In genomic region chr17:83351119-83351531, GRCm38 (mm10) we compare ENCODE assay signal across 7 mouse cellular contexts. TPM values are rescaled to one million over a fixed set of nuclear protein-coding genes. Genes with fewer than 3 reads are reported as not detected.
DNase-seq lines count a peak whose midpoint lies in the region; ATAC-seq and TF ChIP-seq lines count a peak whose summit lies in the region.

No protein-coding gene starts in this region.

- H3K27ac ChIP-seq in layer of hippocampus, adult 2 months, result peak overlapping the region; percentile 91
- H3K27ac ChIP-seq in forebrain, embryonic 15.5 days (replicated peaks), result peak overlapping the region; percentile 87
- H3K27ac ChIP-seq in liver, embryonic 11.5 days (ENCODE audit: low read depth, low read length), result peak overlapping the region; percentile 66
- peak overlapping the region; percentile 56 for H3K27ac ChIP-seq in small intestine, adult 2 months (ENCODE audit: insufficient read depth, low read depth, low read length)

- peak overlapping the region; percentile 84 for H3K9ac ChIP-seq in forebrain, embryonic 15.5 days (replicated peaks)
- H3K9ac ChIP-seq in liver, embryonic 11.5 days (ENCODE audit: low read depth, low read length), result peak overlapping the region; percentile 89

- no peaks in the 10 kb centered on the region for H3K36me3 ChIP-seq in forebrain, embryonic 15.5 days
- H3K36me3 ChIP-seq in liver, embryonic 11.5 days (ENCODE audit: control insufficient read depth, insufficient read depth, low read length), result no peaks in the 10 kb centered on the region
- H3K36me3 ChIP-seq in small intestine, adult 2 months (ENCODE audit: control insufficient read depth, insufficient read depth, low read length), result no peaks in the 10 kb centered on the region

- H3K4me2 ChIP-seq in forebrain, embryonic 15.5 days (replicated peaks), result peak overlapping the region; percentile 55
- H3K4me2 ChIP-seq in liver, embryonic 11.5 days, result peak overlapping the region; percentile 94

- H3K4me3 ChIP-seq in layer of hippocampus, adult 2 months, result peak overlapping the region; percentile 69
- peak overlapping the region; percentile 87 for H3K4me3 ChIP-seq in forebrain, embryonic 15.5 days
- peak overlapping the region; percentile 91 for H3K4me3 ChIP-seq in liver, embryonic 11.5 days (ENCODE audit: low read depth, low read length)
- peak overlapping the region; percentile 83 for H3K4me3 ChIP-seq in small intestine, adult 2 months (ENCODE audit: low read depth, low read length)

- H3K27me3 ChIP-seq in forebrain, embryonic 15.5 days, result no peaks in the 10 kb centered on the region
- no peaks in the 10 kb centered on the region for H3K27me3 ChIP-seq in liver, embryonic 11.5 days (replicated peaks; ENCODE audit: control insufficient read depth, insufficient read depth, low read length)
- H3K27me3 ChIP-seq in small intestine, adult 2 months (ENCODE audit: control insufficient read depth, insufficient read depth, low read length), result no peaks in the 10 kb centered on the region

- WGBS in forebrain, embryonic 15.5 days, result 1% methylated on average over 54 of the region's 57 CpGs
- under 1% methylated on average over 49 of the region's 57 CpGs for WGBS in liver, embryonic 11.5 days
- WGBS in small intestine, adult 2 months, result under 1% methylated on average over 55 of the region's 57 CpGs

- peaks cover 33% of the 10 kb centered on the region for H3K4me1 ChIP-seq in forebrain, embryonic 15.5 days
- H3K4me1 ChIP-seq in liver, embryonic 11.5 days (replicated peaks; ENCODE audit: control insufficient read depth, insufficient read depth, low read length), result peaks cover 36% of the 10 kb centered on the region
- peaks cover 2% of the 10 kb centered on the region; the same call in 1 of the 2 replicates for H3K4me1 ChIP-seq in small intestine, adult 2 months (ENCODE audit: control insufficient read depth, insufficient read depth, insufficient read length, low read length)

- no peaks in the 10 kb centered on the region for H3K9me3 ChIP-seq in forebrain, embryonic 15.5 days
- H3K9me3 ChIP-seq in liver, embryonic 11.5 days (ENCODE audit: control insufficient read depth, low read length), result no peaks in the 10 kb centered on the region

- ATAC-seq in forebrain, embryonic 15.5 days (replicated peaks), result peak; percentile 76
- ATAC-seq in liver, embryonic 11.5 days (replicated peaks; ENCODE audit: low FRiP score), result peak; percentile 68

- TF ChIP-seq POLR2A in small intestine, adult 2 months (IDR thresholded peaks at IDR 0.05; ENCODE audit: low read depth, low read length), result no peak

- TF ChIP-seq CTCF in layer of hippocampus, adult 2 months (conservative IDR thresholded peaks at IDR 0.05), result no peak
- no peak for TF ChIP-seq CTCF in small intestine, adult 2 months (IDR thresholded peaks at IDR 0.05; ENCODE audit: extremely low read depth, insufficient read length, insufficient replicate concordance, low read depth, low read length)

- no peak for DNase-seq in layer of hippocampus, adult 2 months (ENCODE audit: low spot score in 2 of 2)
- DNase-seq in layer of hippocampus, adult 8-10 months (ENCODE audit: low spot score in 2 of 2), result no peak
- DNase-seq in adrenal gland, postnatal 14 days, result peak; percentile 61
- no peak for DNase-seq in liver, embryonic 11.5 days (ENCODE audit: low spot score)
- DNase-seq in Muller cell, postnatal 12 days (ENCODE audit: inconsistent ontology term), result no peak

RNA-seq across cellular contexts. Expression of gene Eml4, which starts 0.4 kb away (rescaled TPM):
- total RNA-seq in layer of hippocampus, adult 2 months (2021), result 10 to 100 TPM; 23.3 to 26.1 TPM
- total RNA-seq in layer of hippocampus, adult 8-10 months (2022), result 10 to 100 TPM; 23.7 to 25.6 (median 24.3) TPM
- 23.7 and 25.8 TPM in 2 replicates for total RNA-seq in adrenal gland, postnatal 14 days (2021)
- 34.6 and 34.8 TPM in 2 replicates for polyA plus RNA-seq in forebrain, embryonic 15.5 days (2015; fragmentation: Nextera tagmentation; extraction: Ambion mirVana)
- 26.2 and 28.3 TPM in 2 replicates for polyA plus RNA-seq in liver, embryonic 11.5 days (2014; fragmentation: Nextera tagmentation; extraction: Ambion mirVana)
- 3.2 and 8.9 TPM in 2 replicates for polyA plus RNA-seq in small intestine, adult 2 months (2012; rRNA removed)
